Mouse (Mus musculus) T-helper 17 cell (primary cell): Measurements from ENCODE around the gene 9030025P20Rik.

ENCODE experiments used
- in situ Hi-C, 2 experiments: fragments of 300-600 bp; cut with MboI, MseI; formaldehyde crosslinking; loops; 1 replicate in 1 of 2; 2 replicates in 1 of 2; pipeline ENCODE4 v1.15.1; 2025; ENCODE audit warnings: high pct_unique_total_duplicates in 2 of 2

The 9030025P20Rik gene

DNA sequence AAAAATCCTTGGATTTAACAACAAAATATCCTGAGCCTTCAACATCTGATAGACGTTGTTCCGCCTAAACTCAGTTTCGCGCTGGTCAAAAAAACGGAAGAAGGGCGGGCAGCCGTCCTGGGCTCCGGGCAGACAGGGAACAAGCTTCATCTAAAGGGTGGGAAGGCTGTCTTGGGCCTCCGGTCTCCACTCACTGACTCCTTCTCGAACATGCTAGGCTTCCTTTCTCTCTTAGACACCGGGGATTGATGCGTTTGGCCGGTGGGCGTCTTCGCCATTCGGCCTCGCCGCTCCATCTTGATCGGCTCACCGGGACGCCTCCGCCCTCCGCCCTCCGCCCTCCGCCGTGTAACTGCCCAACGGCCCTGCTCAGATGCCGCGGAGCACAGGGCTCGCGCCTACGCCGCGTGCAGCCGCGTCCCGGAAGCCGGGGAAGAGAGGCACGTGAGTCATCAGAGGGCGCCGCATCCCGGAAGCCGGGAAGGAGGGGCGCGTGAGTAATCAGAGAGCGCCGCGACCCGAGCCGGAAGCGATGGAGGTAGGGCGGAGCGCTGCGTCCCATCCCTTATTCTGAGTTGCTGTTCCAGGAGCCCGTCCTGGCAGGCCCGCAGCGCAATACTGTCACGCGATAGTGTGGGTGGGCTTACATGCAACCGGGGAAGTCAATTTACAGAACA, at the start of gene 9030025P20Rik, which contains the start of gene Gm3417:
Gene 9030025P20Rik (plus strand): TSS at position 107 of the 677 bp plus-strand sequence.
Gene Gm3417 (minus strand): TSS at position 429 of the 677 bp plus-strand sequence.
- in situ Hi-C loops = loop anchor here in 1 of 2 experiments (25.0 kb wide), 1 partner anchor 734 kb away; the partner anchor contains the start of gene Chd1

DNA sequence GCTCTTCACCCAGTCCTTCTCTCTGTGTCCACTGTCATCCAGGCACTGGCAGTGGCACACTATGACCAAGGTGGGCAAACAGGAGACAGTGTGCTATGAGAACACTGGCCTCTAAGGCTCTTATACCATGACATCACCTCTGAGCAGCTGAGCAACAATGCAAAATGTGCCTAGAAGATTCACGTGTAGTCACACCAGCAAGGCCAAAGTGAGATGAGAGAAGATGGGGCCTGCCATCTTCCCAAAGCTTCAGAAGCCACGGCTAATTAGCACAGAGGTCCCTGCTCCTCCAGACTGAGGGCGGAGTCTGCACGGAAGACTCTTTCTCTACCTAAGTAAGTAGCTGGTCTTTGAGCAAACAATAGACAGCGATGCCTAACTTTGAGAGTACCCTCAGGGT, 49.6 kb upstream of the 9030025P20Rik start:
- in situ Hi-C loops = loop anchor here in 1 of 2 experiments (25.0 kb wide), 1 partner anchor 1241 kb away; no protein-coding TSS in a partner anchor

DNA sequence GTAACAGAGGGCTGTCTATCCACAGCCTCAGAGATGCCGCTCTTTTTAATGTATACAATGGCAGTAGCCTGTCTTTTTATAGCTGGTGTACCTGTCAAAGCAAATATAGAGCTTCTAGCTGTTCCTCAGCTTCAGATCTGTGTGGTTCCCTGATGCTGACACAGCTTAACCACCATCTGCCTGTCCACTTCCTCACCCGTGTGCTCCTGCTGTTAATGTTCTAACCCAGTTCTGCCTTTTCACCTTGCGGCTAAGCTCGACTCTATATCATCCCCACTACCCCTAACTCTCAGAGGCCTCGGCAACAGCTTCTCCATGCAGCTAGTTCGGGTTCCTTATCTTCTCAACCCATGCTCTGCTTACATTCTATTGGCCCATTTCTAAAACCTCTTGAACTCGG, 47.6 kb upstream of the 9030025P20Rik start:
- in situ Hi-C loops = loop anchor here in 1 of 2 experiments (25.0 kb wide), 1 partner anchor 1243 kb away; no protein-coding TSS in a partner anchor

DNA sequence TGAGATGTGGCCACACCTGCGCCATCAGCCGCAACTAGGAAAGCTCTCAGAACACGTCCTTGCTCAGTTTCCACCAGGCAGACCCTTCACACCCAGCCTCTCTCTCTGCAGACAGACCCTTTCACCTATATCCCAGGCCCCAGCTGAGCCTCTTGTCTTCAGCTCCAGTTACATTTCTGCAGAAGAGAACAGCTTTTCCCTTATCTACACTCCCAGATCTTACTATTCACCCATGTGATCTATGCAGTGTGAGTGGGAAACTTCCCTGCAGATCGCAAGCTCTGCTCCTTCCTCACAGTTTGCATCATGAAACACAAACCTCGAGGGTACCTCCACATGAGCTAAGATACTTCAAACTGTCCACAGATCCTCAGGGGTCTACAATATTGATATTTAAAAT, 46.8 kb upstream of the 9030025P20Rik start:
- in situ Hi-C loops = loop anchor here in 1 of 2 experiments (25.0 kb wide), 1 partner anchor 1244 kb away; no protein-coding TSS in a partner anchor

DNA sequence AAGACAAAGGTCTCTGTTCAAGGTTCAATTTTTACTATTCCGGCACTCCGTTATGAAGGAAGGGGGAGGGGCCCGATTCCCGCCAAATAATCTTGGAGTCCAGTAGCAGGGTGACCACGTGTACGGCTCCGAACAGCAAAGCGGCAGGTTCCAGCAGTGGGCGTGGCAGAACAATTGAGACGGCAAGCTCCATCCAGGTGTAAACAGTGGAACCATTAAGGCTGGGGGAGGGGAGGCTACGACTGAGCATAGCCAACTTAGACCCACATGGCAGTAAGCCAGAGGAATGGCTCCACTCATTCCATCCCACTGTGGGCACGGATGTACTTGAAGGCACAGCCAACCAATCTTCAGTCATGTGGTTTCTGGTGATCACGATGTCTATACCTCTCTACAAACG, 43.0 kb upstream of the 9030025P20Rik start:
- in situ Hi-C loops = loop anchor here in 1 of 2 experiments (25.0 kb wide), 1 partner anchor 1248 kb away; no protein-coding TSS in a partner anchor

DNA sequence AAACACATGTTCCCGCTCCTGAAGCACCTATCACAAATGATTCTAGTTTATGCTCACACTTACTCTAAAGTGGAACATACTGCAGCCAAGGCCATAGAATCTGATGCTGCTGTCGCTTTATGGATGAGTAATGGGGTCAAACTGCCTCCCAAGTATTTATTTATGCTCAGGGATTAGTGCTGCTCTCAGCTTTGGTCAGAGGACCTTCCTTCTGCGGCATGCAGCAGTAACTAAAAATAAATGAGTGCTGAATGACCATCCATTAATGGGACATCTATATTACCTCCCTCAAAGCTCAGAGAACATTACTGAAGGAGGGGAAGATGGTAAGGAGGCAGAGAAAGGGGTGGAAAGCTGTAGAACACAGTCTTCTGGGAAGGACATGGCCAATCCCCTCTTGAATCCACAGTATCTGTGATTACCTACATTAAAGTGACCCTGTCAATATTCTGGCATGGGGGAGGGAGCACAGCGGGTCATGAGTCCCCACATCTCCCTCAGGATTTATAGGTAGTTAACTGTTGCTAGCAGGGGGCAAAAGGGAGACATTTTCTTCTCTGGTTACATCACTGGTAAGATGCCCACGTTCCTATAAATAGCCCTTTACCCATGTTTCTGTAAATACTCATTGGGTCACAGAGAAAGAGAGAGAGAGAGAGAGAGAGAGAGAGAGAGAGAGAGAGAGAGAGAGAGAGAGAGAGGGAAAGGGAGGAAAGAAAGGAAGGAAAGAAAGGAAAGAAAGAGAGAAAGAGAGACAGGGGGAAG, 42.2 kb upstream of the 9030025P20Rik start:
- in situ Hi-C loops = loop anchor here in 1 of 2 experiments (25.0 kb wide), 1 partner anchor 1249 kb away; no protein-coding TSS in a partner anchor

DNA sequence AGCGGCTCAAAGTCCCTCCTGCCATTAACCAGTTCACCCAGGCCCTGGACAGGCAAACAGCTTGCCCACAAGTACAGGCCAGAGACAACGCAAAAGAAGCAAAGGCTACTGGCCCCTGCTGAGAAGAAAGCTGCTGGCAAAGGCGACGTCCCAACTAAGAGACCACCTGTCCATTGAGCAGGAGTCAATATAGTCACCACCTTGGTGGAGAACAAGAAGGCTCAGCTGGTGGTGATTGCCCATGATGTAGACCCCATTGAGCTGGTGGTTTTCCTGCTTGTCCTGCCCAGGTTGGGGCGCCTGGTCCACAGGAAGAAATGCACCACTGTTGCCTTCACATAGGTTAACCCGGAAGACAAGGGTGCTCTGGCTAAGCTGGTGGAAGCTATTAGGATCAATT, 36.1 kb upstream of the 9030025P20Rik start:
- in situ Hi-C loops = loop anchor here (10.0 to 25.0 kb wide), 2 partner anchors 53 to 1255 kb away; no protein-coding TSS in a partner anchor

DNA sequence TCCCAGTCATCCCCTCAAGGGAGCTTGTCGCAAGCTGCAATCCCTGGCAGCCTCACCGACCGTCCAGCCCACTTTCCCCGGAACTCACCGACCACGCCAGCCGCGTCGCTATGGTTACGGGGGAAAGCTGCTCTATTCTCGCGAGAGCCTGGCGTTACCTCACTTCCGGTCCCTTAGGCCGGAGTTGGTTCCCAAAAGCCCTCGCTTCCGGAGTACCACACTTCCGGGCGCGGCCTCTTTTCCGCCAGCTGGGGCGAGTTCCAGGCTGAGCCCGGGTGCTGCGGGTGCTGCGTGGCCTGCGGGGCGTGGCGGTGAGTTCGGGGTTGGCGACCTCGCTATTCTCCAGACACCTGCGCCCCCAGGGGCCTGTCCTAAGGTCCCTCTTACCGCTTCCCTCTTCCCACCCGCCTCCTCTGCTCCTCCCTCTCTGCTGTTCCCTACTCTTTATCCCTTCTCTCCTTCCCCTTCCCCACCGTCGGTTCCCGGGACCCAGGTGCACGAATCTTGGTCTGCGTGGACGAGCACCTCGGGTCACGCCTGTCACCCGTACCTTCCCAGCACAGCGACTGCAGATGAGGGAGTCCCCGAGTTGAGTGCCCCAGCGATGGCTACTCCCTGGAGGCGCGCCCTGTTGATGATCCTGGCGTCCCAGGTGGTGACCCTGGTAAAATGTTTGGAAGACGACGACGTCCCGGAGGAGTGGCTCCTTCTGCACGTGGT, 35.1 kb upstream of the 9030025P20Rik start, which contains the start of the genes Wdr27 and 1600012H06Rik:
Gene Wdr27 (minus strand): TSS at position 150 of the 720 bp plus-strand sequence.
Gene 1600012H06Rik (plus strand): TSS at position 176 of the 720 bp plus-strand sequence.
- in situ Hi-C loops = loop anchor here (10.0 to 25.0 kb wide), 2 partner anchors 52 to 1256 kb away; no protein-coding TSS in a partner anchor

DNA sequence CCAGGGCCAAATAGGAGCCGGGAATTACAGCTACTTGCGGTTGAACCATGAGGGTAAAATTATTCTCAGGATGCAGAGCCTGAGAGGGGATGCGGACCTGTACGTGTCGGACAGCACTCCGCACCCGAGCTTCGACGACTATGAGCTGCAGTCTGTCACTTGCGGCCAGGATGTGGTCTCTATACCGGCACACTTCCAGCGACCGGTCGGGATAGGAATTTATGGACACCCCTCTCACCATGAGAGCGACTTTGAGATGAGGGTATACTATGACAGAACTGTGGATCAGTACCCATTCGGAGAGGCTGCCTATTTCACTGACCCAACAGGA, 34.6 kb upstream of the 9030025P20Rik start:
- in situ Hi-C loops = loop anchor here (10.0 to 25.0 kb wide), 2 partner anchors 51 to 1256 kb away; no protein-coding TSS in a partner anchor

DNA sequence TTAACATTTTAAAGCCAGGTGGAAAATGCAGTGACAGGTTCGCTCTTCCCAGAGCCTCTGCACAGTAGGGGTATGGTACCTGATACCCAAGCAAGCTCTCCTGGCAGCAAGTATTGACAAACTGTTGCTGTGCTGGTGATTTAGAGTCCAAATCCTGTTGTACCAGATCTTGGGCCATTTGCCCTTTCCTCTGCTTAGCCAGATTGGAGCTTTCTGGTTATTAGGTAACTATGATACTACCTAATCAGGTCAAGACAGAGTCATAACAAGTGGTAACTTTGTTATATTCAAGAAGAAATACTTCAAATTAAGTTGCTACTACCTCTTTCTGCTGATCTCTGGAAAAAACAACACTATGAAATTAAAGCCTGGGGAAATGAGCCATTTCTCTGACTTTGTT, 33.7 kb upstream of the 9030025P20Rik start:
- in situ Hi-C loops = loop anchor here (10.0 to 25.0 kb wide), 2 partner anchors 50 to 1257 kb away; no protein-coding TSS in a partner anchor

DNA sequence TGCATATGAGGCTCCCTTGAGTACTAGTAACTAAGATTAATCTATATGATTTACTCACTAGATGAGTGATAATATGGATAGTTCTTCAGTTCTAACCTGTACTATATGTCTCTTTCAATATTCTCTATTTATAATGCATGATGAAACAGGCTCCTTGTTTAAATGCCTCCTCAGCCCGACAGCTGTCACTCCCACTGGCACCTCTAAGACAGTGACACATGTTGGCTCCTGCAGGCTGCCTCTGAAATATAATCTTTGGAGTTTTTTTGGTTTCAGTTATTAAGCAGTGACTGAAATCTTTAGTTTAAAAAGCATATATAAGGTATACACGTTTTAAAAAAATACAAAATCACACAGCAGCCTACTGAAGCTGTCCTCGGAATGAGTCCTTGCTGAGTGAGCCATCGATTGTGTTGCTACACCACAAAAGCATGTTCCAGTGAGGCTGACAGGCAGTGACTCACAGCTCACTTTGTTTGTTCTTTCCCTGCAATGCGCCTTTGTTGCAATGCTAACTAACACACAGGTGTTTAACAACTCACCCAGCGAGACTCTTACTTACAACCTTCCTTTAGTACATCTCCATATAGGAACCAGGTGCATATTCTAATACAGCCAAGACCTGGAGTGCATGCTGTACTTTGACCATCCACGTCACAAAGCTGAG, 29.0 kb upstream of the 9030025P20Rik start:
- in situ Hi-C loops = loop anchor here (10.0 to 25.0 kb wide), 2 partner anchors 46 to 1262 kb away; no protein-coding TSS in a partner anchor

DNA sequence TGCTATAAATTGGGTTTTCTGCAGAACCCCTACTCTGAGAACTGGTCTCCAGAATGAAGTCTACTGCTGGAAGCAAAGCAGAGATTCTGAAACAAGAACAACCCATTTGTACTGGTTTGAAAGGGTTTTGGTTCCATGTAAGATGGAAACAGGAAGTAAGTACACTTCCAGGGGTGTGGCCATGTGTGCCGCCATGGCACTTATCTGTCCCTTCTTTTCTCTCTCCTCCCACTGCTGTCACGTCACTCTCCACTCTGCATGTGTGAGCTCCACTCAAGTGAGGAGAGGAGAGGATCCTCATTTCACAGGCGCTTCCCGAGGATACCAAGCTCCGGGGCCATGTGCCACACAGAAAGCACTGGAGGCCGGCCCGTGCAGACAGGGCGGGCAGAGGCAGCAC, 24.8 kb upstream of the 9030025P20Rik start:
- in situ Hi-C loops = loop anchor here in 1 of 2 experiments (5.0 to 25.0 kb wide), 3 partner anchors 74 to 1989 kb away; partner anchors contain the start of genes Acat2 and Chd1

DNA sequence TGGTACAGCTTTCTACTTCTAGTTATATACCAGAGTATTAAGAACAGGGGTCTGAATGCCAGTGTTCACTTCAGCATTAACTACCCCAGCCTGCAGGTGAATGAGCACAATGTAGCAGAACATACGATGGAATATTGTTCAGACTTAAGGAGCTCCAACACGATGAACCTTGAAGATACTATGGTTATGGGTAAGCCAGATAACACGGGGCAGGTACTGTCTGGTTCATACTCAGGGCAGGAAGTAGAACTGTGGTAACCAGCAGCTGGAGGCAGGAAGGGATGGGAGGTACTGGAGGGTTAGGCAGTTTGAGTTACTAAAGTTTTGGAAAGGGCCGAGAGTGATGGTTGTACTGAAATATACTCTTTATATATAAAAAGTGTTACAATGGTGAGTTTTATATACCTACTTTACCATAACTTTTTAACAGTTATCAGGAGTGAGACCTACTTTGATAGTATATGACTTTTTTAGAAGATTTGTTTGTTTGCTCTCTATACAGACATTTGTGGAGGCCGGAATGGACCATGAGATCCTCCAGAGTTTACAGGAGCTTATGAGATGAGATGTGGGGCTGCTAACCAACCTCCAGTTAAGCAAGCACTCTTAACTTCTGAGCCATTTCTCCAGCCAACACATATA, 19.5 kb upstream of the 9030025P20Rik start:
- in situ Hi-C loops = loop anchor here in 1 of 2 experiments (5.0 to 25.0 kb wide), 3 partner anchors 33 to 1994 kb away; partner anchors contain the start of genes Acat2 and Chd1

DNA sequence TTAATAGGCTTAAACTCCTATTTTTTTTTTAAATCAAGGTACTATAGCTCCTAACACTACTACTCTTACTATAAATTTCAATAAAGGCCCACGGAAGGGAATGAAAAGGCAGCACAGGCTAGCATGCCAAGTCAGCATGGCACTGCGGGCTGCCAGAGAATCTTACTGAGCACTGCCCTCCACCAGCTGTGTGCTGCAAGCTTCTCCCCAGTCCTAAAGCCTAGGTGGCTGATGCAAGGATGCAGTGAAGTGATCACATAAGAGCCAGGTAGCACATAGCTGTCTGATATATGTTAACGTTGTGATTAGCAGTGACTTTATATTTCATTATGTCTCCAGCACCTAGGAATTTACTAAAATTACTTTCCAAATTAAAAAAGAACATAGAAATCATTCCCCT, 18.3 kb upstream of the 9030025P20Rik start:
- in situ Hi-C loops = loop anchor here in 1 of 2 experiments (5.0 to 25.0 kb wide), 3 partner anchors 32 to 1995 kb away; partner anchors contain the start of genes Acat2 and Chd1

DNA sequence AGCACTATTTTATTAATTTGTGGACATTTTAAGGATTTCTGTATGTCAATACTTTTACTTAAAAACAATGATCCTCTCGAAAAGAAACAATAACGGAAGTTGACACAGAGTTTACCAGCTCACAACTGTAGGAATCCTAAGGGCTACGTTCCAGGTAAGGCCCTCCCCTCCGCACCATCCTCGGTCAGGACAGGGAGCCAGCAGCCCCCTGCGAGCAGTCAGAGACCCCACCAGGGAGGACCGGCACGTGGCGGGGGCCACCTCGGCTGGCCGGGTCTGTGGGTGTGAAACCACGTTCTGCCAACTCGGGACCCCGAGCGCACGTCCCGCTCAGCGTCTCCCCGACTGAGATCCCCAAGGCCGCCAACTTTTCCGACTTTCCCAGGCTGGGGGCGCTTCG, 17.7 kb upstream of the 9030025P20Rik start:
- in situ Hi-C loops = loop anchor here in 1 of 2 experiments (25.0 kb wide), 1 partner anchor 752 kb away; the partner anchor contains the start of gene Chd1

DNA sequence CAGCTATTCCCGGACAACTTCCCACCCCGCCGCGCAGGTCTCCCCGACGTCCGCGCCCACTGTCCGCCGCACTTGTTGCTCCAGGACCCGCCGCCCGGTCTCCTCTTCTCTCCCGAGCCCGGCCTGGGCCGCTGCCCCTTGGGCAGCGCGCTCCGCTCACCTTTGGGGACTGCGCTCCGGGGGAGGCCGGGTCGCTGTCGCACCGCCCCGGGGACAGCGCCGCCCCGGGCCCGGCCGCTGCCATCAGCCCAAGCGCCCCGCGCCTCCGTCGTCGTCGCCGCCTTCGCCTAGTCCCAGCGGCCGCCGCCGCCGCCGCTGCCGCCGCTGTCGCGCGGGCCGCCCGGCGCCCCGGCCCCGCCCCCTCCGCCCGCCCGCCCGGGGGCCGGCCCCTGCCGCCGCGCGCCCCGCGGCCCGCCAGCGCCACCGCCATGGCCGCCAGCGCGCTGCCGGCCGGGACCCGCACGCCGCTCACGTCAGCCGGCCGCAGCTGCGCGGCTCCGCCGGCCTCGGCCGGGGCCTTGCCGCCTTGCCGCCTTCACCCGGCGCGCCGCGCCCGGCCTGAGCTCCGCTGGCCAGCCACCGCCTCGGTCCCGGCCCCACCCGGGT, 17.2 kb upstream of the 9030025P20Rik start, which contains the start of gene Phf10:
Gene Phf10 (minus strand): TSS at position 323 of the 606 bp plus-strand sequence.
- in situ Hi-C loops = loop anchor here in 1 of 2 experiments (25.0 kb wide), 1 partner anchor 751 kb away; the partner anchor contains the start of gene Chd1

DNA sequence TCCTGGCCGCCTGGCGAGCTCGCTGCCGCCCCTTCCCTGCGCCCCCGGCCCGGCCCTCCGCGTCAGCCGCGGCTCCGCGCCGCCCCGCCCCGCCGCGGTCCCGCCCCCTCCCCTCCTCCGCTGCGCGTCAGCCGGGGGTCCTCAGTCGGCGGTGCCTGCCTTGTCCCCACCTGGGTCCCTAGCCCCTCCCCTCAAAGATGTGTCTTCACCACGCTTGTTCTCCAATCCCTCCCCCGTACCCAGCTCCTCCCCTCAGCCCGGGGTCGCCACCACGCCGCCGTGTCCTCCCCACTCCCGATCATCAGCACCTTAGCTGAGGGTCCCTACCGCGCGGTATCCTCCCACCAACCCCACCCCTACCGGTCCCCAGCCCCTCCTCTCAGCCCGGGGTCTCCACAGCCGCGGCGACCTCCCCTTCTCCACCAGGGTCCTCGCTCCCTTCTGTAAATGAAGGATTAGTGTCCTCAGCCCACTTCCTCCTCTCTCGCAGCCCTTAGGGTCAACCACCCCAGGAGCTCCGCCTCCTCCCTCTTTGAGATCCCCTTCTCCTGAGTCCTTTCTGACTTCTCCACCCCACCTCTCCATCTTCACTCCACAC, 16.6 kb upstream of the 9030025P20Rik start:
- in situ Hi-C loops = loop anchor here in 1 of 2 experiments (25.0 kb wide), 1 partner anchor 751 kb away; the partner anchor contains the start of gene Chd1

DNA sequence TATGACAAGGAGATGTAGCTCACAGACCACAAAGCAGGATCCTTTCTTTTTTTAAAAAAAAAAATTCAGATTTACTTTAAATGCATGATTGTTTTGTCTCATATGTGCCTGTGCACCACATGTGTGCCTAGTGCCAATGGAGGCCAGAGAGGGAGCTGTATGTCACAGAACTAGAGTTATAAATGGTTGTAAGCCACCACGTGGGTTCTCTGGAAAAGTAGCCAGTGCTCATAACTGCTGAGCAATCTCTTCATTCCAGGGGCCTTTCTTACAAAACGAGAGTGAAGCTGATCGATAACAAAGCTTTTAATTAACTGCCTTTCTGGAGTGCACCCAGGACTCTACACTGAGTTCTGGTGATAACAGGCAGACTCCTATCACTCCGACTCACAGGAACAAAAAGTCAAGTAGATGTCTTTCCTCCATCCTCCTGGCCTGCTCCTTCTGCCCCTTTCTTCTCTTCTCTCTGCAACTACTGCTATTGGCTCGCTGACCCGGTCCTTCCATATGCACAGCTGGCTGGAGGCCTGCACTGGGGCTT, 9.8 kb upstream of the 9030025P20Rik start:
- in situ Hi-C loops = loop anchor here (5.0 to 25.0 kb wide), 2 partner anchors 64 to 744 kb away; partner anchors contain the start of gene Chd1 (in 1 of the 2)
